Mouse (Mus musculus) c-Kit-negative CD71-positive TER-119-positive erythroid progenitor cells, embryonic 14.5 days (primary cell): ENCODE data around the gene Rbfox2.
"Not testable (repeated sequence)": the region's sequence is repeated elsewhere in the genome, so short reads cannot be mapped to it uniquely, and the experiment has no call there.

ENCODE experiments used
- DNase-seq: peaks from one replicate; pipeline ENCODE4 v3.0.0-alpha.2; 2013; ENCODE audit warnings: low read depth, low spot score

Gene Rbfox2

DNA sequence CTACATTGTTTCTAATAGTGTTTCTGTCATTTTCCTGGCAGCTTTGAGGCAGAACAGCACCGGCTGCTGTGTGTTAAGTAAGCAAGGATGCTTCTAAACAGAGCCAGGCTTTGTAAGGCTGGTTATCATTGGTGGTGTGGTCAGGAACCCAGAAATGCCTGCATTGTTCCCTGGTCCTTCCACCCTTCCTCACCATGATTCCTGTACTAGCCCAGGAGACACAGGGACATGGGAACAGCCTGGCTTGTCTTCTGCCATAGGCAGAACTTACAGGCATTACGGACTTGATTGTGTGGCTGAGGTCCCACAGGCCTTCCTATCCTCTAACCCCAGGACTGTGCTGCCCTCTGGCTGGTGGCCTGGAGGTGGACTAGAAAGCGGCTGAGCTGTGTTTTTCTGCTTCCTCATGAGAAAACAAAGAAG is 238.4 kb downstream of the Rbfox2 start:
- no peak for DNase-seq

DNA sequence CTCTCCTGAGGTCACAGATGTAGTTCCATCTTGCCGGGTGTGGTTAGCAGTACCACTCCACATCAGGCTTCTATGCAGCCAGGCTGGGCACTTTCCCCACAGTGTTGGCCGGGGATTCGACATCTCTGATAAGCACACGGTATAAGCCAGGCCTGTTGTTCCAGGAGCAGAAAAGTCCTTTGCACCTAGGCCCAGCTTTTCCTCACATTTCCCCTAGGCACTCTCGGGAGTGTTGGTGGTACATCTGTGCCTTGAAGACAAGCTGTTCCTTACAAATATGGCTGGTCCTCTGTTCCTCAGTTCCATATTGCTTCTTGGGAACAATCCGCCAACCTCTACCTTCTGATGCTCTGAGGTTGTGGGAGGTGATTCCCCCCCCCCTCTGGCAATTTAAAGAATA is 240.6 kb downstream of the Rbfox2 start:
- DNase-seq, result no peak

DNA sequence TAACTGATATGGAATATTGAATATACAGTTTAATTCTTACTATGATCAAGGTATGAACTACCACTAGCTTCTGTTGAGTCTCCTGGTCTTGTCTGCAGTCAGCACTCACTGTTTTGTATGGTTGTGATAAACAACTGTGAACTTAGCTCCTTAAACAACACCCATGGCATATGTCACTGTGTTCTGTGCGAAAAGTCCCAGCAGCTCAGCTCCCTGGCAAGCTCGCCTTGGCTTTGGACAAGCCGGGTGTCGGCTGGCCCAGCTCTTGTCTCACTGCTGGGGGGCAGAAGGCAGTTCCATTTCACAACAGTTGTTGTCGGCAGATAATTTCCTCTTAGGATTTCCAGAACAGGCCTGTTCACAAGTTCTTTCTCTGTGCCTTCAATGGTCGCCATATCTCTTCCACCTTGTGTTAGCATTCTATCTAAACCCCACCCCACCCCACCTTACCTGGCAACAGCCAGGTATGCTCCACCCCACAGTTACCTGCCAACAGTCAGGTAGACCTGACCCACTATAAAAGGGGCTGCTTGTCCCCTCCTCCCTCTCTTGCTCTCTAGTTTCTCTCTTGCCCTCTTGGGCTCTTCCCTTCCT is 241.4 kb downstream of the Rbfox2 start:
- no peak for DNase-seq

DNA sequence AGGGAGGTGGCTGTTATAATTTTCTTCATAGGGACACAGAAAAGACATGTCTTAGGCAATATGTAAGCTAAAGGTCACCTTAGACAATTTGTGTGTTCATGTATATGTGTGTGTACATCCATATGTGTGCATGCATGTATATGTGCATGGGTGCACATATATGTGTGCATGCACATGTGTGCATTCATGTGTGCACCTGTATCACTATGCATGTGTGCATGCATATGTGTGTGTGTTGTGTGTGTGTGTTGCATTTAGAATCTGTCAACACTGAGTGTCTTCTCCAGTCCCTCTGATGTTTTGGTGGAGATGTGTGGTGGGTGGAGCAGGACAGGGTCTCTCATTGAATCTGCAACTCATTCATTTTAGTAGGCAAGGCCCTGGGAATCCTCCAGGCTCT is 244.1 kb downstream of the Rbfox2 start:
- DNase-seq, result no peak

DNA sequence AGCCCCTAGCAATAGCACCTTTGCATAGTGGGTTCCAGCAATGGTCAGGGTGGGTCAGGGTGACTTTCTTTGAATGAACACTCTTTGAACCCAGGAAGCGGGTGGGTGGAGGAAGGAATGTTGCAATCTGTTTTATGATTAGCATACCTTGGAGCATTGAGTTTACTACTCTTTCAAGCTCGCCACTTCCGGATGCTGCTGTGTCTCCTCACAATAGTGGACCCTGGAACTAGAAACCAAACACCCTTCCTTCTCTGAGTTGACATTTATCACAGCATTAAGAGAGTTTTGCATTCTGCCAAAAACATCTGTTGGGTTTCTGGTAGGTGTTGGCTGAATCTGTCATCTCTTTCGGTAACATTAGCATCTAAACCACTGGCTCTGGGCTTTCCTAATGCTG is 247.4 kb downstream of the Rbfox2 start:
- not testable (repeated sequence) for DNase-seq

DNA sequence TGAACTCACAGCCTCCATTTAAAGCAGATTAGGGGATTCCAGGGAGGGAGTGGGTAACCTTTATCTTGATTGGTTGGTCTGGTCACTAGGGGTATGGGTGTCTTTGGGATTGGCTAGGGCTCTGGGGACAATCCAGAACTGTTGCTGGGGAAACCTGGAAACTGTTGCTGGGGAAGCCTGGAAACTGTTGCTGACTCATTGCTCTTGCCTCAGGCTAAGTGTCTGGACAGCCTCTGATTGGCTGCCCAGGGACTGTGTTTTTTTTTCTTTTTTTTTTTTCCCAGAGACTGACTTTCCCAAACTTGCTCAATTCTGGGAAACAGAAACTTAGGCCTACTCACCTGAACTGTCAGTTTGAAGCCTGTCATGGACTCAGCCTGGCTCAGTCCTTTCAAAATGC is 248.2 kb downstream of the Rbfox2 start:
- peak; percentile 30 for DNase-seq

DNA sequence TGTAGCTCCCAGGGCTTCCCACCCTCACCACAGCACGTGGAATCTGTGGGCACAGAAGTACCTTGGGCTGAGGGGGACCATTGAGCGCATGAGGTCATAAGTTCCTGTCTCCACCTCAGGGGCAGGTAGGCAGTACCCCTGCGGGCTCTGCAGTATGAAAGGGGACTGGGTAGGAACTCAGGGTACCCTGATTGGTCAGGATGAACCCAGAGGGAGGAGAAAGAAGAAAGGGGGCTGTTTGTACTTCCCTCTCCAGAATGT is 250.1 kb downstream of the Rbfox2 start:
- no peak for DNase-seq

DNA sequence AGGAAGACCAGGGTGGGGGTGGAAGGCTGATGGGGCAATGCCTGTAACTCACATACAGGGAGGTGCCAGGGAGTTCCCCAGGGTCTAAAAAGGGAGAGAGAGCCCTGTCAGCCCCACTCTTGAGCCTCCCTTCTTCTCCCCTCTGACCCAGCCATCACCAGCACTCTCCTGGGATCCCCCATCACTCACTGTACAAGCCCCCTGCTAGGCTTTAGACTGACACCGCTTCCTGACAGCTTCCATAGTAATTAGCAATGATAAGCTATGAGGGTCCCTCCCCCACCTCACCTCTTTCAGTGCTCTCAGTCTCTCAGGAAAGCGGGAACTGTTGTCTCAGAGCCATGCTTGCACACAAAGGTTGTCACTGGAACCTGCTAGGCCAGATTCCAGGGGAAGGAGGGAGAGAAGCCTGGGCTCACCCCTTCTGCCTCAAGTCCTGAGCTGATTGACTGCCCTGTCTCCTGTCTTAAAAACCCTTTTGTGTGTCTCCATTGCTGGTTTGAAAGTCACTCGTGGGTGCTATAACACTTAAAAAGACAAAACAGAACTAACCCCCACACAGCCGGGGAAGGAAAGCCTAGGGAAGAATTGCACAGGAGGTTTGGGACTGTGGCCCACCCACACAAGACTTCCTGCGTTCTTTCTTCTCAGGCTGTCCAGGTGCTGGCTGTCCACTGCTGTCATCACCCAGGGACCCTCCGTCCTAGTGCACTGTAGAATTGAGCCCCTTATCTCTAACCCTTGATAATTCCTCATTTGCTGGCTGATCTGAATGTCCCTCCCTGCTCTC is 250.6 kb downstream of the Rbfox2 start:
- DNase-seq, result no peak

DNA sequence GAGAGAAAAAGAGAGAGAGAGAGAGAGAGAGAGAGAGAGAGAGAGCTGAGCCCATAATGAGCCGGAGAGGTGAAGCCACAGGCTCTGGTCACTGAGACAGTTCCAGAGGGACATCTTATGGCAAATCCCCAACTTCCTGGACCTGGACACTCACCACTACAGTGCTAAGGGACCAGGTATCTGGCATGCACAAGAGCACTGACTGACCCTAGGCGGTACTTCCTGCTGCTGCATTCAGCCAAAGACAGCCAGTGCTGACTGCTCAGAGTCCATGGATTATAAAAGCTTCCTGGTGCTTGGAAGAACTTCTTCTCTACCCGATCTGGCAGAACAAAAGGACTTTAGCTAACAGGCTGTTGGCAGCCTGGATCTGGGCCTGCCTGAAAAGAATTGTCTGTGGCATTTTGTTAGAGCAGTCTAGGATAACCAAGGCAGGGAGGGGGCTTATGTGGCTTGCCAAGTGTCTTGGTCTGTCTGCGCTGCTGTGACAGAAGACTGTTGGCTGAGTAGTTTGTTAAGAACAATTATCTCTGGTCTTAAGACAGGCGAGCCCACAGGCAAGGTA is 252.1 kb downstream of the Rbfox2 start:
- no peak for DNase-seq

DNA sequence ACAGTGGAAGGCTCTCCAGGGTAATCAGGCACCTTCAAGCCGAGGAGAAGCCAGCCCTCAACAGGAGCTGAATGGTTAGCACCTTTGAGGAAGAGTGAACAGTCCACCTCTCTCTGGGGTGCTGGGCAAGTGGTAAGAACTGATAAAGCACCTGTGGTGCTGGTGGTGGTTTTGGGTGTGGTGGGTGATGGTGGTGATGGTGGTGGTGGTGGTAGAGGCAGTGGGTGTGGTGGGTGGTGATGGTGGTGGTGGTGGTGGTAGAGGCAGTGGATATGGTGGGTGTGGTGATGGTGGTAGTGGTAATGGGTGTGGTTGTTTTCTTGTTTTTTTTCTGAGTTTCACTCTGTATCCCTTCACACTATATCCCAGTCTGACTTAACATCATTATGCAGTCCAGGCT is 253.8 kb downstream of the Rbfox2 start:
- DNase-seq, result peak; percentile 42

DNA sequence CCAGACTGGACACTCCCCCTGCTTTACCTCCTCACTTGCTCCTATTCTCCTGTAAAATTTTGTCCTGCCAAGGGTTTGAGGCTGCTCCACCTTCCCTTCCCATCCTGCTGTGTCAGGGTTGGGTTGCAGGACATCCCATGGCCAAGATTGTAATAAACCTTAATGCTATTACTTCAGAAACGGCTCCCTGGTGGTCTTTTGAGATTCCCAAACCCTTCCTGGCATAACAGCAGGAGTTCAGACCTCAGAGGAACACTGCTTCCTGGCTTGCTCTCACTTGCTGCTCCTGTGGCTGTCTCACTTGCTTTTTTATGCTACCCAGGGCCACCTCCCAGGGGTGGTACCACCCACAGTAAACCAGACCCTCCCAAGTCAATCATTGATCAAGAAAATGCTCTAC is 254.6 kb downstream of the Rbfox2 start:
- DNase-seq, result no peak

DNA sequence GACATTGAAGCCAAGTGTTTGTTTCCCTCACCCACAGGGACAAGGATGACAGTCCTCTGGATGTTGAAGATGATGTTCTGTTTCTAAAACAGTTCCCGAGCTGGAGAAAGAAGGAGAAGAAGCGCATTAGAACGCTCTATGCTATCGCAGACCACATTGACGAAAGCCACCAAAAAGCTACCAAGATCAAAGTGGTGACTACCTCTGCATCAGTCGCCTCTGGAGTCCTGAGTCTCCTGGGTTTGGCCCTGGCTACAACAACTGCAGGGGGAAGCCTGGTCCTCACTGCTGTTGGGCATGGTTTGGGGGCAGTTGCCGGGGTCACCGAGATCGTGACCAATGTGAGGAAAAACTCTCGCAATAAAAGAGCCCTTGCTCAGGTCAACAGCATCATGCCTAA is 256.2 kb downstream of the Rbfox2 start, which contains the start of gene Mb:
Gene Mb, minus strand, starts transcription at position 101 of the 400 bp plus-strand sequence.
- DNase-seq, result no peak

DNA sequence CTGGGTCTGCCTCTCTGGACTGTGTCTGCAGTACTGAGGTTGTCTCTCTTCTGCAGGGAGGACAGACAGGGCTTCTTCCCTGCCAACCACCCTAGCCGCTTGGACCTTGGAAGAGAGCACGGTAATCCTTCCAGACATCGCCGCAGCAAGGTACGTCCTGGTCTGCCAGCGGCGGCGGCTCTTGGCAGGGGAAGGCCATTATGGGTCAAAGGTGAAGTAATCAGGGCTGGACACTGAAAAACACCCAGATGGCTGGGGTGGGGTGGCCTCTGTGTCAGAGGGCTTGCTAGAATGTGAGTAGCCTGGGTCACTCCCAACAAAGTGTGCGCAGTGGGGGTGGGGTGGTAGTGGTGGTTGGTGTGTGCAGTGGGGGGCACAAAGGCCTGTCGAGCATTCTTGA is 261.2 kb downstream of the Rbfox2 start:
- no peak for DNase-seq

DNA sequence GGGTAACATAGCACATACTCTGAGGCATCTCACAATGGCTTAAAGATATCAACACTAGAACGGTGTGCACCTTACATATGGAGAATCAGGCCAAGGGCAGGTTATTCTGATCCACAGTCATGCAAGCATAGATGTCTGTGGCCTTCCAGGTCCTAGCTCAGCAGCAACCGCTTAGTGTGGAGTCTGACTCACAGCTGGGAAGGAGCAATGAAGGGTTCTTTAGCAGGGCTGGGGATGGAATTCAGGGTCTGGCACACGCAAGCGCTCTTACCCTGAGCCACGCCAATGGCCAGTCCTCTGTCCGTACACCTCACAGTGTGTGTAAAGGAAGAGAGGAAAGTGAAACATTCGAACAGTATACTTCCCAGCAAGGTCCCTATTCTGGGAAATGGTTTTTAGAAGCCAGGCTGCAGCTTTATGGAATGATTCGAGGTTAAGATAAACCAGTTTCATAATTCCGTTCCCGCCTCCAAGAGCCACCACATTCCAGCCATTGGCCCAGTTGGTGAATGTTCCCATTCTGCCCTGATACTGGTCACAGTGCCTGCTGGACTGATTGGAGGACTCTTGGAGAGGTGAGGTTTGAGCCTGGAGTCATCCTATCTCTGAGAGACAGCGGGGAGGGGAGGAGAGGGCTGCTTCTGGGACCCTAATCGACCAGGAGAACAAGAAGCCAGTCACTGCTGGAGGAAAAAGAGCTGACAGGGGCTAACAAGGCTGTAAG is 262.0 kb downstream of the Rbfox2 start, which contains the start of gene Apol6:
Gene Apol6, plus strand, starts transcription at position 133 of the 724 bp plus-strand sequence.
- no peak for DNase-seq

DNA sequence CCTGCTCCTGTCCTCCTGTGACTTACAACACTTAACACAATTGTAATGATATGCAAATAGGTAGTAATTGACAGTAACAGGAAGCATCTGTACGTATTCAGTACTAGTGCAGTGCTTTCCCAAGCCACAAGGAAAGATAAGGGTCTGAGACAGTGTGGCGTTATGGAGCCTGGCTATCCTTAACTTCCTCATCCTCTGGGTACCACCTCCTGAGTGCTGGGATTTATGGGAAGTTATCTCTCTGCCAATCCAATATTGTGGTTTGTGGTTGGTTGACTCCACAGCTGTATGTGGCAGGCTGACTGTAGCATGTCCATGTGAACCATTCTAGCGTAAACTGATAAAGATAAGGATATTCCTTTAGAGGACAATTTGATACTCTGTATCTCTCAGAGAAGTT is 266.0 kb downstream of the Rbfox2 start:
- DNase-seq, result no peak

DNA sequence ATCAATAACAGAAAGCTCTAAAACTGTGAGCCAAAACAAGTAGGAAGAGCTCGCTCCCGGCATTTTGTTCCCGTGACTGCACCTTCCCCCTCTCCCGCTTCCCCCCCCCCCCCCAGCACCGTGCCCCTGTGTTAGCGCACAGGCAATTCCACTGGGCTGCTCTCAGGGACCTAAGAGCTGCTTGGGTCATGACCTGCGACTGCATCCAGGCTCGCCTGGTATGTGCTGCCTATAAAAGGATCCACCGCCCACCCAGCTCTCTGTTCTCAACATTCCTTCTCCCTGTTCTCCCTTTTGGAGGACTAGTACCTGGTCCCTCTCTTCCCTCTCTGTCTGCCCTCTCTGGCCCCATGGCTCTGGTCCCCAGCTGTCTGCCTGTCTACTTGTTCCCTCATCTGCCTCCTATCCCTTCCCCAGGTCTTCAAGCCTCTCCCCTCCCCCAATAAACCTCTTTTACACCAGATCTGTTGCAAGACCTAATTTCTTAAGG is 267.5 kb downstream of the Rbfox2 start:
- DNase-seq, result no peak

DNA sequence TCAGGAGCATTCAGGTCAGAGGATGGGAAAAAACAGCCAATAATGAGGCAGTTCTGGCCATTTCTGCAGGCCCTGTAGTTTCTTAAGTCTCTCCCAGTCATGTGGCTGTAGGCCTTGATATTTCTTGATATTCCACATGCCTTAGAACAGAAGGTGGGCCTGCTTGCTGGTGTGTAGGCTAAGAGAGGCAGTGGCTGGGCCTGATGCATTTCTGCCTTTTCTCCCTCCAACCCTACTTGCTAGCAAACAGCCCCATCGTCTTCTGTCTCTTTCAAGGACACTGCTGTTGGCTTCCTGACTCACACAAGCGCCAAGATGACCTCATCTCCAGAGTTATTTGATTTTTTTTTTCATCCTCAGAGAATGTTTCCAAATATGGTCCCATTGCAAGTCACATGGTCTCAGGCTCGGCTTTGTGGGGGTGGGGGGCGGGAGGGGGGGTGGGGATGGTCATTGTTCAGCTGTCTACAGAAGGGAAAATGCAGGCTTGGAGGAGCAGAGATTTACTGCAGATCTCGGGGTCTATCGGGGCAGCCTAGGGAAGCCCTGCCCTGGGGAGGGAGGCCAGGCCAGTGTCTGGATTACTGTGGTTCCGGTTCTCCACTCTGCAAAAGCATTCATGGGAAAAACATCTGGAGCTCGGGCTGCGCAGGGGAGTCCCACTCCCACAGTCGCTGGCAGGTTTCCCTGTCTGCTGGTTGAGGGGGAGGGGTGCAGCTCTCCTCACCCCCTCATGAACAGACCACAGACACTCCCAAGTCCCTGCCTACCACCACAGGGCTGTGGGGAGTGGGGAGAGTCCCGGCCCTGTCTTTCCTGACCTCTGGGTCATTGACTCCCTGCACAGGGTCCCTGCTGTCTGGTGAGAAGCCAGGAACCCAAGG is 269.3 kb downstream of the Rbfox2 start:
- DNase-seq, result no peak

DNA sequence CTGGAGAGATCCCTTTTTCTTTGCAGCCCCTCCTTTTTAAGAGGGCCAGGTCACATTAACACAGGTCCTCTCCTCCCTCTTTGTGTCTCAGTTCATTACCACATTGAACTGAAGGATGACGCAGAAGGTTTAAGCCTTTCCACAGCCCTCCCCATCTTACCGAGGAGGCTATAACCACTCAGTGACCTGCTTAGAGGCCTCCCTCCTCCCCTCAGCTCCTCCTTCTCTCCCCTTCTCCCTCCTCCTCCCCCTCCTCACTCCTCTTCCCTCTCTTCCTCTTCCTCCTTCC is 269.9 kb downstream of the Rbfox2 start:
- DNase-seq, result no peak

DNA sequence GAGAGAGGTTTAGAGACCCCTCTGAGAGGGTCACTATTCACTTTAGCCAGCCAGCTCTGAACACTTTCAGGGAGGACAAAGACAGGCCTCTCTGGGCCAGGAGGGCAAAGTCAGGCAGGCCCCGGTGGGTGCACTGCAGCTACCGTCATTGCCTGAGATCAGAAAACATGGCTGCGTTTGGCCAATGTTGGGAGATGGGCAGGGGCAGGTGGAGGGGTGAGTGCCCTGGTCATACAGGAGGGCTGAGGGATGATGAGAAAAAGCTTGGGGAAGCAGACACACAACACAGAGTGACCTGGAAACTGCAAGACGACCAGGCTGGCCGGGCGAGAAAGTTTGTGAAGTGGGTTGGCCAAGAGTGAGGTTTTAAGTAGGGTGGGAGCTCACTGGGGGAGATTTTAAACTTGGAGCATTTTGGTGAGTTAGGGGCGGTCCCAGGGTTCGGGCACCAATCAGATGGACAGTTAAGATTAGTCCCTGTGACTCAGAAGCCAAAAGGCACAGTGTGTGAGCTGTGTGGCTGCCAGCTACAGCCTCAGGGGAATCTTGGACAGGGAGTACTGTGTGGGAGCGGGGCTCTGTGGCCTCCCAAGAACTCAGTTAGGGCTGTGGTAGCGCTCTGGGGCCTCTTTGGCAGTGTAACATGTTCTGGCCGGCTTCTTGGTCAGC is 270.4 kb downstream of the Rbfox2 start:
- no peak for DNase-seq

DNA sequence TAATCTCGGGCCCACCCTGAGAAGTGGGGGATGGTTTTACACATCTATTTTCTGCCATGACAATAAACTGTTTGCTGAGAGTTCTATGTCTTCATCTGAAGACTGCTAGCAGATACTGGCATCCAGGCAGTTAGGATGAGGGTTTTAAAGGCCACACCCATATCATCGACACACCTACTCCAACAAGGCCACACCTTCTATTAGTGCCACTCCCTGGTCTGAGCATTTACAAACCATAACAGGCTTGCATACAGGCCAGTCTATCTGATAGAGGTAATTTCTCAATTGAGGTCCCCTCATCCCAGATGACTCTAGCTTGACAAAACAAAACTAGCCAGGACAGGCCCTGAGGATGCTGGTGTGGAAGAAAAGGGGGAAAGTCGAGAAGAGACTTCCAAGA is 271.2 kb downstream of the Rbfox2 start:
- DNase-seq, result peak; percentile 20

DNA sequence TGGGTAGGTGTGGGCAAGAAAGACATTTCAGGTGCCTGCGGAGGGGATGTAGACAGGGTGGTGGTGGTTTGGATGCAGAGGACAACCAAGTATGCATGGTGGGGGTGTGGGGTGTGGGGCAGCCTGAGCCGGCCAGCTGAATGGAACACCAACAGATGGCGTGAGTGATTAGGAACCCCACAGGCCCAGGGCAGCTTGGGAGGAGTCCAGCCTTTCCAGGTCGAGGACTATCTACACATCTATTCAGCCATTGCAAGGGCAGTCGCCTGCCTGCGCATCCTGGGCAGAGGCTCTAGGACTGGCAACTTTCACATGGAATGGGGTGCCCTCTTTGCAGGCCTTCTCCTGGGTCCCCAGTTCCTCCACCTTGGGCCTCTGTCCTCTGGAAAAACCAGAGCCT is 272.3 kb downstream of the Rbfox2 start:
- DNase-seq, result no peak
